Mouse (Mus musculus): ENCODE data around the gene 9330182L06Rik. TPM values are rescaled to one million over a fixed set of nuclear protein-coding genes. Genes with fewer than 3 reads are reported as not detected.

9330182L06Rik gene
- 38.8 and 44.2 TPM in 2 replicates for polyA plus RNA-seq (2014; fragmentation: Nextera tagmentation; extraction: Ambion mirVana)

GRCm38 (mm10) chr5:9265586-9266279, at the start of gene 9330182L06Rik:
9330182L06Rik (plus strand) TSS chr5:9266118.
- H3K36me3 ChIP-seq (ENCODE audit: control insufficient read depth, insufficient read depth, low read length): no peaks in the 10 kb centered on the region
- peak within 1 kb of the TSS; percentile 91 for H3K27ac ChIP-seq (ENCODE audit: low read depth, low read length)
- no peaks in the 10 kb centered on the region for H3K9me3 ChIP-seq (ENCODE audit: control insufficient read depth, low read length)
- ATAC-seq (ENCODE audit: low read depth): peak; percentile 96
- peak within 1 kb of the TSS; percentile 74 for H3K9ac ChIP-seq (replicated peaks; ENCODE audit: low read depth, low read length)
- H3K4me1 ChIP-seq (ENCODE audit: control insufficient read depth, insufficient read depth, low read length): peaks cover 8% of the 10 kb centered on the region
- H3K4me2 ChIP-seq (ENCODE audit: low read depth, low read length): peak within 1 kb of the TSS; percentile 75
- H3K27me3 ChIP-seq (ENCODE audit: control insufficient read depth, insufficient read depth, low read length): no peaks in the 10 kb centered on the region
- peak within 1 kb of the TSS; percentile 67 for H3K4me3 ChIP-seq (ENCODE audit: low read depth, low read length)
- WGBS: under 1% methylated on average over 45 of the region's 47 CpGs

DNA sequence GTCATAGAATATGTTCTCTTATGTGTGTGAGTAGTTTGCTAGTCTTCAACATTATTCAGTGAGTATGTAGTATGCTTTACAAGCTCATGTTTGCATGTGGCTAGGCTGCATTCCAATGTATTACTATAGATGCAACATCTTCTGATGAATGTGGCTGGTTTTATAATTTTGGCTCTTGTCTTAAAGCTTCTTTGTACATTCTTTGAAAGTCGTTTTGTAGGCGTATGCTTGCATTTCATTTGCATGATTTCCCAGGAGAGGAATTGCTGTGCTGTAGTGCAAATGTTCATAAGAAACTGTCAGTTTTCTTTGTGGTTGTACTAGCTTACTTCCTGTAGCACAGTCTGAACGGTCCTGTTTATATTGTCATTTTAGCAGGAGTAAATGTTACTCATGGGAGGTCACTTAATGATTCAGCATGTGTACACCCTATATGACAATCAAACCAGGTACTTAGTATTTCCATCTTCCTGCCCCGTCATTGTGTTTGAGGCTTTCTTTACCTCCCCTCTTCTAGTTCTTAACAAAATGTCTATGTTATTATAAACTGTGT, 38.4 kb upstream of the 9330182L06Rik start:
- H3K27ac ChIP-seq (ENCODE audit: low read depth, low read length): no peak overlapping the region
- H3K4me1 ChIP-seq (ENCODE audit: control insufficient read depth, insufficient read depth, low read length): no peaks in the 10 kb centered on the region
- WGBS: 72% methylated on average over 4 of the region's 4 CpGs
- ATAC-seq (ENCODE audit: low read depth): no peak
- no peaks in the 10 kb centered on the region for H3K27me3 ChIP-seq (ENCODE audit: control insufficient read depth, insufficient read depth, low read length)
- H3K36me3 ChIP-seq (ENCODE audit: control insufficient read depth, insufficient read depth, low read length): no peaks in the 10 kb centered on the region
- no peaks in the 10 kb centered on the region for H3K9me3 ChIP-seq (ENCODE audit: control insufficient read depth, low read length)
- no peak overlapping the region for H3K4me3 ChIP-seq (ENCODE audit: low read depth, low read length)
- no peak overlapping the region for H3K9ac ChIP-seq (replicated peaks; ENCODE audit: low read depth, low read length)
- no peak overlapping the region for H3K4me2 ChIP-seq (ENCODE audit: low read depth, low read length)

GRCm38 (mm10) chr5:9264361-9264760, 1.6 kb upstream of the 9330182L06Rik start:
- 52% methylated on average over 4 of the region's 4 CpGs for WGBS
- Histone ChIP-seq H3K9ac (replicated peaks; ENCODE audit: low read depth, low read length) (no peak overlapping the region), H3K4me2 (ENCODE audit: low read depth, low read length) (no peak overlapping the region), H3K27ac (ENCODE audit: low read depth, low read length) (no peak overlapping the region), H3K36me3 (ENCODE audit: control insufficient read depth, insufficient read depth, low read length) (no peaks in the 10 kb centered on the region), H3K4me1 (ENCODE audit: control insufficient read depth, insufficient read depth, low read length) (peaks cover 8% of the 10 kb centered on the region), H3K9me3 (ENCODE audit: control insufficient read depth, low read length) (no peaks in the 10 kb centered on the region), H3K27me3 (ENCODE audit: control insufficient read depth, insufficient read depth, low read length) (no peaks in the 10 kb centered on the region), H3K4me3 (ENCODE audit: low read depth, low read length) (no peak overlapping the region)
- ATAC-seq (ENCODE audit: low read depth): no peak

DNA sequence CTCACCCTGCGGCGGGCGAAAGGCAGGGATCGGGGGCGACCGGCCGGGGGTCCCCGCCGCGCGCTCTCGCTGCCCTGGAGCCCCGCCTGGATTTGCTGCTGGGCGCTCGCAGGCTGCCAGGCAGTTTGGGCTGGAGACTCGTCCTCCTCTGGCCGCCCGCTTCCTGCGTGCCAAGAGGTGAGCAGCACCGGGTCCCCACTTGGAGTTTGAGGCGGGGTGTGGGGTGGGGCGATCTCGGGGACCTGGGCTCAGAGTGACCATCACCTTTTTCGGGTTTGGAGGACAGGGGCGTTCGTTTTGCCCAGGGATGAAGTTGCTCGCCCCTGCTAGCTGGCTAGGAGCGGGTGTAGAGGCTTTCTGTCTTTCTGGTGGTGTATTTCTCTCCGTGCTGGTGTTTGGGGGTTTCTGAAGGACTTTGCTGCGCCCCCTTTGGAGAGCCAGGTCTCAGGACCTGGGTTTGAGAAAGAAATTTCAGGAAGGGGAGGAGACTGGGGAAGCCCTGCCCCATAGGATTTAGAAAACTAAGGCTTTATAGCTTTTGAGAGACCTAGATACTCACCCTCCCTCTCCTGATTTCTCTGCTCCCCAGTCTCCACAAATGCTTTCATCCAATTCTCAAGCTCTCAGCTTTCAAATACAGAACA, 484 bp downstream of the 9330182L06Rik start:
- Histone ChIP-seq H3K36me3 (ENCODE audit: control insufficient read depth, insufficient read depth, low read length) (no peaks in the 10 kb centered on the region), H3K9me3 (ENCODE audit: control insufficient read depth, low read length) (no peaks in the 10 kb centered on the region), H3K4me3 (ENCODE audit: low read depth, low read length) (peak overlapping the region; percentile 67), H3K4me2 (ENCODE audit: low read depth, low read length) (peak overlapping the region; percentile 75), H3K27me3 (ENCODE audit: control insufficient read depth, insufficient read depth, low read length) (no peaks in the 10 kb centered on the region), H3K9ac (replicated peaks; ENCODE audit: low read depth, low read length) (peak overlapping the region; percentile 74), H3K4me1 (ENCODE audit: control insufficient read depth, insufficient read depth, low read length) (peaks cover 8% of the 10 kb centered on the region), H3K27ac (ENCODE audit: low read depth, low read length) (peak overlapping the region; percentile 91)
- WGBS: 0% methylated on average over 27 of the region's 30 CpGs
- ATAC-seq (ENCODE audit: low read depth): no peak; the same call in none of the 2 replicates

DNA sequence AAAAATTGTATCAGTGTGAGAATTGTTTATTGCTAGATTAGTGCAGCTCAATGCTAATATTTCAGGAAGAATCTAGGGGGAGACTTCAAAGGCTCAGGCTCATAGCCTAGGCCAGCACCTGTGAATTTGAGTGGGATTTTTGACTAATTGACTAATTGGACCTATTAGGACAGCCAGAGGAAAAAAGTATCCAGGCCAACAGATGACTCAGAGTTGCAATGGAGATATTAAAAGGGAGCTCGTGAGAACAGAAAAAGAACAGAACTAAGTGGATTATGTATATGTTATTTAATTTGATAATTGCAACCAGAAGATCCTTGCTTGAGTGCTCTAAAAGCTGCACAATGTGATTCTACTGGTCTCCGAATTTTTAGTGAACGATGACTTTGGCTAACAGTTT, 3.7 kb downstream of the 9330182L06Rik start:
- Histone ChIP-seq H3K9ac (replicated peaks; ENCODE audit: low read depth, low read length) (no peak overlapping the region), H3K27ac (ENCODE audit: low read depth, low read length) (no peak overlapping the region), H3K4me3 (ENCODE audit: low read depth, low read length) (no peak overlapping the region), H3K4me1 (ENCODE audit: control insufficient read depth, insufficient read depth, low read length) (peaks cover 8% of the 10 kb centered on the region), H3K36me3 (ENCODE audit: control insufficient read depth, insufficient read depth, low read length) (no peaks in the 10 kb centered on the region), H3K4me2 (ENCODE audit: low read depth, low read length) (no peak overlapping the region), H3K9me3 (ENCODE audit: control insufficient read depth, low read length) (no peaks in the 10 kb centered on the region), H3K27me3 (ENCODE audit: control insufficient read depth, insufficient read depth, low read length) (no peaks in the 10 kb centered on the region)
- no peak for ATAC-seq (ENCODE audit: low read depth)
- 90% methylated on average over 3 of the region's 3 CpGs for WGBS

DNA sequence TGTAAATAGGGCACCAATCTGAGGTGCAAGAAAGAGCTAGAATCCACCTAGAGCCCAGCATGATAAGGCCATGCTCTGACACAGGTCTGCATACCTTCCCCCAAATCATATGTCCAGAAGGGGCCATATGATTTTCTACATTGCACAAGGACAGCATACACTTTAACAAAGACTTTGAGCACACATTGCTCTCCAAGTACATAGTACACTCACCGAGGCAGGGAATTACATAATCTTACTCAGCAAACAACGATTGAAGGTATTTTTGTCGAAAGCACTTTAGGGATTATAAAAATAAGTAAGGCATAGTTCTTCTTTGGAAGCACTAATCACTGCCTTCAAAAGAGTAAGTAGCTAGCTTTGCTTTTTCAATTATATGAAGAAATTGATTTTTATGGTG, 7.1 kb downstream of the 9330182L06Rik start:
- H3K27ac ChIP-seq (ENCODE audit: low read depth, low read length): no peak overlapping the region
- WGBS: 92% methylated on average over 3 of the region's 3 CpGs
- no peak overlapping the region for H3K4me3 ChIP-seq (ENCODE audit: low read depth, low read length)
- no peaks in the 10 kb centered on the region for H3K9me3 ChIP-seq (ENCODE audit: control insufficient read depth, low read length)
- H3K9ac ChIP-seq (replicated peaks; ENCODE audit: low read depth, low read length): no peak overlapping the region
- no peak overlapping the region for H3K4me2 ChIP-seq (ENCODE audit: low read depth, low read length)
- no peaks in the 10 kb centered on the region for H3K4me1 ChIP-seq (ENCODE audit: control insufficient read depth, insufficient read depth, low read length)
- no peaks in the 10 kb centered on the region for H3K27me3 ChIP-seq (ENCODE audit: control insufficient read depth, insufficient read depth, low read length)
- H3K36me3 ChIP-seq (ENCODE audit: control insufficient read depth, insufficient read depth, low read length): no peaks in the 10 kb centered on the region
- no peak for ATAC-seq (ENCODE audit: low read depth)

GRCm38 (mm10) chr5:9295777-9296549, 30.0 kb downstream of the 9330182L06Rik start:
- Histone ChIP-seq H3K9me3 (ENCODE audit: control insufficient read depth, low read length) (no peaks in the 10 kb centered on the region), H3K4me1 (ENCODE audit: control insufficient read depth, insufficient read depth, low read length) (no peaks in the 10 kb centered on the region), H3K36me3 (ENCODE audit: control insufficient read depth, insufficient read depth, low read length) (no peaks in the 10 kb centered on the region), H3K4me3 (ENCODE audit: low read depth, low read length) (no peak overlapping the region), H3K4me2 (ENCODE audit: low read depth, low read length) (no peak overlapping the region), H3K9ac (replicated peaks; ENCODE audit: low read depth, low read length) (no peak overlapping the region), H3K27me3 (ENCODE audit: control insufficient read depth, insufficient read depth, low read length) (no peaks in the 10 kb centered on the region), H3K27ac (ENCODE audit: low read depth, low read length) (no peak overlapping the region)
- WGBS: 78% methylated on average over 2 of the region's 2 CpGs
- peak; percentile 60; the same call in 1 of the 2 replicates for ATAC-seq (ENCODE audit: low read depth)

- H3K27ac ChIP-seq (ENCODE audit: low read depth, low read length): no peak overlapping the region
- H3K9me3 ChIP-seq (ENCODE audit: control insufficient read depth, low read length): no peaks in the 10 kb centered on the region
- H3K9ac ChIP-seq (replicated peaks; ENCODE audit: low read depth, low read length): no peak overlapping the region
- no peaks in the 10 kb centered on the region for H3K27me3 ChIP-seq (ENCODE audit: control insufficient read depth, insufficient read depth, low read length)
- no peak for ATAC-seq (ENCODE audit: low read depth)
- H3K4me1 ChIP-seq (ENCODE audit: control insufficient read depth, insufficient read depth, low read length): no peaks in the 10 kb centered on the region
- no peak overlapping the region for H3K4me3 ChIP-seq (ENCODE audit: low read depth, low read length)
- no peak overlapping the region for H3K4me2 ChIP-seq (ENCODE audit: low read depth, low read length)
- H3K36me3 ChIP-seq (ENCODE audit: control insufficient read depth, insufficient read depth, low read length): no peaks in the 10 kb centered on the region
These were observed 30.6 kb downstream of the 9330182L06Rik start for GRCm38 (mm10) chr5:9296550-9296928.

All from neural tube, embryonic 14.5 days (tissue).